Mouse (Mus musculus): ENCODE measurements around the gene Ccdc85a.

Ccdc85a gene

DNA sequence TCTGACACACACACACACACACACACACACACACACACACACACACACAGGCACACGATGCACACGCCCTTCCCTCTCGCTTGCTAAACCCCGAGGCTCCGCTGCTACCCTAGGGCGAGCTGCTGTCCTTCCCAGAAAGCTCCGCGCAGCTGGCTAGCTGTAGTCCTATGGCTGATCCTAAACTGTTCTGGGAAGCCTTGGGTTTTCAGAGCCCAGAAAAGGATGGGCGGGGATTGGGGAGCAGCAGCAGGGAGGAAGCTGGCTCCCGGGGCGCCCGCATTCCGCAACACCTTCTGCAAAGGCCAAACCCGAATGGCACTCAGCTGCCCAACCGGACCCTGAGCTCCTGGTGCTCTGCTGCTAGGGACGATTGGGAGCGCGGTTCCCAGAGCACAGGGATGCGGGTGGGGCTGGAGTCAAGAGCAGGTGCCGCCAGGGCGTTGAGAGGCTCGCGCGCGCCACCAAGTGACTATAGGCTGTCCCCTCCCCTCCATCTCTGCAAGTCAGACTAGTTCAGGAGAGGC is at the start of gene Ccdc85a:
Ccdc85a (minus strand) TSS at position 414 of the 524 bp plus-strand sequence.
- peak; percentile 77 to 82 for DNase-seq

GRCm38 (mm10) chr11:28633571-28634125 is 49.5 kb upstream of the Ccdc85a start:
- DNase-seq = no peak

DNA sequence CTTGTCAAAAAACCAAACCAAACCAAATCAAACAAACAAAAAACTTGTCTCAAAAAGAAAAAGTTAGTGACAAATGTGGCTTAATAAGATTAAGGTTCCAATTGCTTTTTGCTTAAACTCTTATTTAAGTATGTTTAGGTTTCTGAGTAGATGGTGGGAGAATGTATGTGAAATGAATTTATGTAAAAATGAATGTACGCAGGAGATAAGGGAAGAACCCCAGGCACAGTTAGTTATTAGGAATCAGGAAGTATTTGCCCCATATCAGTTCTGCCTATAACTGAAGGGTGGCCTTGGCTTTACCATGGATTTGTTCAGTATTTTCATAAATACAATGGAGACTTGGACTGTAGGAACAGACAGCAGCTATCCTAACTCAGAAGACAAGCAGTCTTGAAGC is 49.0 kb upstream of the Ccdc85a start:
- no peak for DNase-seq

- DNase-seq = peak in 1 of 2 experiments; percentile 49
These were observed 46.6 kb upstream of the Ccdc85a start for GRCm38 (mm10) chr11:28630771-28631170.

DNA sequence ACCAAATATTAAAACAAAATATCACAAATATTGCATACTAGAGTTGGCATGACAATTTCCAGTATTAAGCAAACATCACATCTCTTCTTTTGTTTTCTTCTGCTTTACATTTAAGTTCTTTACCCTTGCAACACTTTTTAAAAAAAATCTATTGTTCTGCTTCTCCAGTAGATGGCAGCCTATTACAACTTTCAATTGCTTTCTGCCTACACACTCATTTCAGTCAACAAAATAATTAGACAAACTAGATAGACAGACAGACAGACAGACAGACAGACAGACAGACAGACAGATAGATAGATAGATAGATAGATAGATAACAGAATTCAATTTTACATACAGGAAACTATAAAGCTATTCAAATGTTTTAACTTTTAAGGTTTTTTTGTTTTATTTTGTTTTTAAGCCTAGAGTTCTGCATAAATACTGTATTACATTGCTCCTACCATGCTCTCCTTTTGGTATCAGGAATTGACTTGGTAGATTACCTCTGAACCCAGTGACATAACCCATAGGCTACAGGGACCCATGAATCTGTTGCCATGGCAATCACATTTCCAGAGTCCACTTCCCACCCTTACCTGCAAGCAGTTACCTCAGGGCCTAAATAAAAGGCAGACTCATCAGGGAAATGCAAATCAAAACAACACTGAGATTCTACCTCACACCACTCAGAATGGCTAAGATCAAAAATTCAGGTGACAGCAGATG is 26.8 kb upstream of the Ccdc85a start:
- DNase-seq = no peak

DNA sequence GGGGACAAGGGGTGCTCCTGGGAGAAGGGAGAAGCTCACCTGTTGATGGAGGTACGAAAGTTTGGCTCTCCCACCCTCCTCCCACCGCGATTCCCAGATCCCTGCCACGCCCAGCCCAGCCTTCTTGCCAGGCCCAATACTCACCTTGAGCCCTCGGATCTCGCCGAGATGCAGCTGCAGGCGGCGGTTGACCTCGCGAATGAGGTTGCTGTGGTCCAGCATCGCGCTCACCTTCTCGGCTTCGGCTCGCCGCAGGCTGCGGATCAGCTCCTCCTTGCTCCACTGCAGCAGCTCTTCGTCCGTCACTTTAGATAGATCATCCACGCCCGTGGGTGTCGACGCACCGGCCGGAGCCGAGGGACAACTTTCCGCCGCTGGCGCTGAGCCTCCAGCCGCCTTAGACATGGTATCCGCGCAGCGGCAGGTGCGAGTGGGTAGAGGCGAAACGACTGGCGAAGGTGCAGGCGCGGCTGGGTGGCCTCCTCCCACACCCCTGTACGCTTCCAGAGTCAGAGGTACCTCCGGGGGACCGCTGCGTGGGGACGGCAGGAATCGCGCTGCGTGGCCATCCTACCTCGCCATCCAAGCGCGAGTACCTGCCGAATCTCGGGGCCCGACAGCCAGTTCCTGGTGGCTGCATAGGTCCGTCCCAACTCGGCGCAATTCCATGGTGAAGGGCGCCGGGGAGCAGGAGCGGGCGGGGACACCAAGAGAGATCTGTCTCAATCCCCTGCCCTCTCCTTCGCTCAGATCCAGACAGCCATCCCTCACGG is 800 bp downstream of the Ccdc85a start:
- DNase-seq = peak in 1 of 2 experiments; percentile 5

- peak; percentile 10 to 41 for DNase-seq
These were observed 1.9 kb downstream of the Ccdc85a start for GRCm38 (mm10) chr11:28582218-28582617.

DNA sequence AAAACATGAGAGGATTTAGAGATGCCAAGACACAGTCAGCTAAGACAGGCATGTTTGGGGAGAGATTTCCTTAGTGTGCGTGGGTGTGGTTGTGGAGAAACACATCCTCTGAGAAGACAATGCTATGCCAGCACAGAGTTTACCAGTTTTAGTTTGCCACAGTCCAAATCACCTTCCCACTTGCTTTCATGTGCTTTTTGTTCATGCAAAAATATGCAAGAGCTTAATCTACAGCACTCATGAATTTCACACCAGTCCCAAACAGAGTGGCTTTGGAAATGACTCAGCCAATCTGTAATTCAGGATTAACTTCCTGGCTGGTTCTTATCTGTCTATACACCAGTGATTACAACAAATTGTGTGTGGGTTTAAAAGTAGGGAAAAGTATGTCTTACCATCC is 11.7 kb downstream of the Ccdc85a start:
- DNase-seq = no peak

DNA sequence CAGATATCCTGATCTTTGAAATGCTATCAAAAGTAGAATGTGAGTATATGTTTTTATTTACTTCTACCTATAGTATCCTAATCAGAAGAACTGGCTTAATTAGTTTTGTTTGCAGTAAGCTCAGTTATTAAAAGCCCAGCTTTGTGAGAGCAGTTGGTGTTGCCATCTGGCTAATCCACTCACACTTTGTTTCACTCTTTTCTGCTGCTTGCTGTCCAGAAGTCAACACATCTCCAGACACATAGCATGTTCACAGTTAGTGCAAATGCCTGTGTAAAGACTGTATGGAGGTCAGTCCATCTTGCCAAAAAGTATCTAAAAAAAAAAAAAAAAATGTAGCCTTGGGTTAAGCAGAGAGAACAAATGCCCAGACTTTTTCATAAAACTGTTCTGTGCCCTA is 27.7 kb downstream of the Ccdc85a start:
- DNase-seq = no peak

DNA sequence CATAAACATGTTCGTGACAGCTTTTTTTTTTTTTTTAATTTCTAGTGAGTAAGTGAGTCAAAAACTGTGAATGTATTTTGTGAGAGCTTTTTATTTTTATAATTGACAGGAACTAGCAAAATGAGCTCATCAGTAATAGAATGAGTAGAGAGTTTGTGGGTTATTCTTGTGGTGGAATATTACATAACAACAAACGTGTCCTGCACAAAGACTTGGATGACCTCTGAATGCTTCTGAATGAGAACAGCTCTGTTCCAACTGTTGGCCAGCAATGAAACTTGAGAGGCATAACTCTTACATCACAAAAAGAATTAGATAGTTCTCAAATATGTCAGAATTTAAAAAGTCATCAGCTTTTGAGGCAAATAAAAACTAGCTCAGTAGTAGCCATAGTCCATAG is 40.7 kb downstream of the Ccdc85a start:
- DNase-seq = no peak

GRCm38 (mm10) chr11:28541307-28541706 is 42.8 kb downstream of the Ccdc85a start:
- peak in 1 of 2 experiments; percentile 7 for DNase-seq

- no peak for DNase-seq
These were observed 50.8 kb downstream of the Ccdc85a start for GRCm38 (mm10) chr11:28533286-28533685.

- DNase-seq = no peak
These were observed 82.9 kb downstream of the Ccdc85a start for GRCm38 (mm10) chr11:28501190-28501589.

GRCm38 (mm10) chr11:28497034-28497433 is 87.1 kb downstream of the Ccdc85a start:
- peak in 1 of 2 experiments; percentile 22 for DNase-seq

- no peak for DNase-seq
These were observed 90.8 kb downstream of the Ccdc85a start for GRCm38 (mm10) chr11:28493362-28493761.

DNA sequence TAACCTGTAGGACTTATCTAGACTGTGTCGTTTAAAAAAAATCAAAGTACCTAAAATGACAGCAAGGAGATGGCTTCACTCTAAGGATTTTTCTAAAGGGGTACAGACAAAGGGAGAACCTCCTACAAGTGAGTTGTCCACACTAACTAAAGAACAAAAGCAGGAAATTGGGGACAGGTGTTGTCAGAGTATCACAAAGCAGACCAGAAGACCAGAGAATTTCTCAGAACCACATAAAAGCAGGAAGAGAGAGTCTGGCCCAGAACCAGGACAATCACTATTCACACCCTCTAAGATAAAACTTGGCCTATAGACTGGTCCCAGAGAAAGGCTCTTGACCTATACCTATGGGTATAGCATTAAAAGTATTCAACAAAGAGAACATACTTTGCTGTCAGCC is 92.8 kb downstream of the Ccdc85a start:
- no peak for DNase-seq

GRCm38 (mm10) chr11:28484083-28484729 is 99.9 kb downstream of the Ccdc85a start:
- DNase-seq = no peak

GRCm38 (mm10) chr11:28477088-28477487 is 107.0 kb downstream of the Ccdc85a start:
- DNase-seq = no peak

DNA sequence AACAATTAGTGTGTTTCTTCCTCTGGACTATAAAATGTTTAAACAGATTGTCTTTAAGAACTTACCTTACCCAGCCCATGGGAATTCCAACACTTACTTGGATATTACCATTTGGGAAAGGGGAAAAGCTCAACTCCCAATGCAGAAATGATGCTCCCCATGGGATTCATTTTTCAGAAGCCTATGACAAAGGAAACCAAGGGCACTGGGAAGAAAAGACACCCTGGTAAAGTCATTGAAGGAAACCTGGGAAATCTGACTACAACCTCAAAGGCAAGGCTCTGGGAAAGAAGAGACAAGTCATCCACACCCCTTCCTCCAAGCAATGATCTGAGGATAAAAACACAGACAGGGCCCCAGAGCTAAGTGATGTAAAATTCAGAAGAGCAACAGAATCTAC is 118.4 kb downstream of the Ccdc85a start:
- no peak for DNase-seq

GRCm38 (mm10) chr11:28464926-28465325 is 119.2 kb downstream of the Ccdc85a start:
- DNase-seq = no peak

DNA sequence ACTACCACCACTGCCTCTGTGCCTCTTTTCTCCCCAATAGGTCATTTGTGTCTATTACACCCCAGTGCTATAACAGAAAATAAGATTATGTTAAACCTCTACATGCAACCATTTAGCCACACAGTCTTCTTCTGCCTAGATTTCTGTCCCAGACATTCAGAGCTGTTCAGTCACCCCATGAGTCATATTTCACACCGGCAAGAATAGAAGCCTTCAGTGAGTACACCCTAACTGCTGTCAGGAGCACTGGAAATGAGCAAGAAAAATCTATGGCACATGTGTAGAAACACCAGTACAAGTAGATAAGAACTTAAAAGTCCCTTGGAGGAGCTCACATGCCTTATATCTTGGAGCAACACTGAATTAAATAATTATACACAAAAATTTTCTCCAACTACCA is 125.0 kb downstream of the Ccdc85a start:
- no peak for DNase-seq

DNA sequence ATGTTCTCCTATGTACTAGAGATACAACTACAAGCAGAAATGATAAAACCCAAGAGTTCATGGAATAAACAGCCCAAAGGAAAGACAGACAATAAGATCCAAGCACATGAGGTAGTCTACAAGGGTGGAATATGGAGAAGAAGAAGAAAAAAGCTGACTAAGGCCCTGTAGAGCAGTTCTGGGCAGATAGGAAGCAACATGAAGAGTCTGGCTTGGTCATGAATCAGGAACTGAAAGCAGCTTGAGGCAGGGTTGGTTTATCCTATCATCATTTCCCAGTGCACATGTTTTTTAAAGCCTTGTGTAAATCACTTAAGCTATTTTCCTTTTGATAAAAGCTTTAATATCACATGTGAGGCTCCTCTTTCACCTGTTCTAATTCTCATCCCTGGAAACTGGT is 144.2 kb downstream of the Ccdc85a start:
- no peak for DNase-seq
